Mouse (Mus musculus) liver, embryonic 15.5 days (tissue): ENCODE data around the gene Amh. TPM values are rescaled to one million over a fixed set of nuclear protein-coding genes. Genes with fewer than 3 reads are reported as not detected.

ENCODE experiments used
- microRNA counts: library from miRNA; unstranded; fragments of <30 nt; microRNA quantifications from one replicate; lab custom pipeline; 2016
- microRNA-seq: library from miRNA; unstranded; fragments of <30 nt; microRNA quantifications from one replicate; pipeline ENCODE4, GENCODE M21; 2016
- polyA plus RNA-seq: library from polyadenylated mRNA; unstranded; fragments of >200 nt; fragmentation: Nextera tagmentation; extraction: Ambion mirVana; gene quantifications from 2 replicates; pipeline ENCODE4 v1.2.1, GENCODE M21; 2015

Amh gene
- polyA plus RNA-seq, 1 experiment from 2014 or later = 0.10 TPM

MicroRNA genes within 50 kb of the gene (microRNA counts, 519-probe panel; counts per million panel counts)
- not detected for microRNA mmu-miR-1982 (lab: Ali Mortazavi, UCI)

Small RNAs within 50 kb of the gene (microRNA-seq; reads per million reads assigned to microRNA genes)
- 3.8 reads per million, percentile 11 among the genes with 10 or more reads in this experiment for gene Mir1982

Other genes with a start within 250 kb of the Amh start
- gene Rexo1, start 243.7 kb upstream of the Amh start, polyA plus RNA-seq = 12.8 and 15.6 TPM in 2 replicates
- 11.7 and 12.1 TPM in 2 replicates for gene Klf16, start 227.9 kb upstream of the Amh start, polyA plus RNA-seq
- 50.8 and 62.8 TPM in 2 replicates for gene Abhd17a, start 214.9 kb upstream of the Amh start, polyA plus RNA-seq
- gene Scamp4, start 202.4 kb upstream of the Amh start, polyA plus RNA-seq = 41.9 and 45.3 TPM in 2 replicates
- 4.8 and 5.8 TPM in 2 replicates for gene Adat3, start 202.4 kb upstream of the Amh start, polyA plus RNA-seq
- 1.5 TPM in 2 replicates for gene Gm49322, start 199.2 kb upstream of the Amh start, polyA plus RNA-seq
- 49.7 and 60.4 TPM in 2 replicates for gene Csnk1g2, start 182.4 kb upstream of the Amh start, polyA plus RNA-seq
- 14.4 and 15.9 TPM in 2 replicates for gene Btbd2, start 148.2 kb upstream of the Amh start, polyA plus RNA-seq
- 74.9 and 84.6 TPM in 2 replicates for gene Mknk2, start 127.1 kb upstream of the Amh start, polyA plus RNA-seq
- gene Mob3a, start 103.3 kb upstream of the Amh start, polyA plus RNA-seq = 28.0 and 31.6 TPM in 2 replicates
- gene Izumo4, start 103.1 kb upstream of the Amh start, polyA plus RNA-seq = 7.1 and 8.1 TPM in 2 replicates
- gene Ap3d1, start 63.0 kb upstream of the Amh start, polyA plus RNA-seq = 20.2 and 21.8 TPM in 2 replicates
- 8.1 and 9.3 TPM in 2 replicates for gene Dot1l, start 50.0 kb upstream of the Amh start, polyA plus RNA-seq
- gene Sf3a2, start 7.0 kb upstream of the Amh start, polyA plus RNA-seq = 31.3 and 32.8 TPM in 2 replicates
- 73.6 and 83.0 TPM in 2 replicates for gene Plekhj1, start 6.6 kb upstream of the Amh start, polyA plus RNA-seq
- 0.97 and 1.3 TPM in 2 replicates for gene Jsrp1, start 8.3 kb downstream of the Amh start, polyA plus RNA-seq
- gene Oaz1, start 21.4 kb downstream of the Amh start, polyA plus RNA-seq = 1,470 and 1,719 TPM in 2 replicates
- gene Lingo3, start 38.8 kb downstream of the Amh start, polyA plus RNA-seq = not detected in 2 replicates
- gene Lsm7, start 50.0 kb downstream of the Amh start, polyA plus RNA-seq = 115 TPM in 2 replicates
- gene Sppl2b, start 50.0 kb downstream of the Amh start, polyA plus RNA-seq = 63.9 and 69.6 TPM in 2 replicates
- gene Tmprss9, start 66.6 kb downstream of the Amh start, polyA plus RNA-seq = 0.05 TPM in 1 of 2 replicates, not detected in the other
- gene Timm13, start 95.7 kb downstream of the Amh start, polyA plus RNA-seq = 163 and 165 TPM in 2 replicates
- gene Lmnb2, start 113.0 kb downstream of the Amh start, polyA plus RNA-seq = 11.0 and 12.4 TPM in 2 replicates
- gene Gadd45b, start 124.8 kb downstream of the Amh start, polyA plus RNA-seq = 3.8 and 4.0 TPM in 2 replicates
- 0.36 and 0.41 TPM in 2 replicates for gene Gng7, start 209.7 kb downstream of the Amh start, polyA plus RNA-seq
- 0.07 TPM in 1 of 2 replicates, not detected in the other for gene Diras1, start 220.4 kb downstream of the Amh start, polyA plus RNA-seq
- 5.6 and 6.5 TPM in 2 replicates for gene Slc39a3, start 232.2 kb downstream of the Amh start, polyA plus RNA-seq